Mouse (Mus musculus) B cell, adult 2 months (primary cell): Measurements from ENCODE around the gene Krcc1.

Experiments
- DNase-seq, 2 experiments: peaks; one replicate each; pipeline ENCODE4 v3.0.0; 2022

The Krcc1 gene

GRCm38 (mm10) chr6:71332236-71332965 is 60.9 kb downstream of the Krcc1 start:
- no peak for DNase-seq

GRCm38 (mm10) chr6:71333031-71333430 is 61.6 kb downstream of the Krcc1 start:
- no peak for DNase-seq

GRCm38 (mm10) chr6:71333578-71334273 is 62.2 kb downstream of the Krcc1 start:
- DNase-seq, result no peak
